Mouse (Mus musculus) megakaryocyte, embryonic 14.5 days (primary cell): Measurements from ENCODE around the gene Actn4.

Experiments used
- FLI1 ChIP-seq: IDR thresholded peaks from 2 replicates; pipeline ENCODE4 v1.6.1; 2012; ENCODE audit warnings: low read length, inconsistent platforms, mixed read lengths
- GATA1 ChIP-seq: IDR thresholded peaks from 3 replicates; pipeline ENCODE4 v1.6.1; 2012; ENCODE audit warnings: mixed read lengths, low read length, inconsistent platforms, borderline replicate concordance

- TF ChIP-seq GATA1, result no peak
- TF ChIP-seq FLI1, result no peak
These were observed 84.3 kb downstream of the Actn4 start for GRCm38 (mm10) chr7:28877856-28878255.
